Mouse (Mus musculus): ENCODE results near the gene Ehd1. TPM values are rescaled to one million over a fixed set of nuclear protein-coding genes. Genes with fewer than 3 reads are reported as not detected.

Gene Ehd1
- polyA plus RNA-seq, 1 experiment: 142 TPM

DNA sequence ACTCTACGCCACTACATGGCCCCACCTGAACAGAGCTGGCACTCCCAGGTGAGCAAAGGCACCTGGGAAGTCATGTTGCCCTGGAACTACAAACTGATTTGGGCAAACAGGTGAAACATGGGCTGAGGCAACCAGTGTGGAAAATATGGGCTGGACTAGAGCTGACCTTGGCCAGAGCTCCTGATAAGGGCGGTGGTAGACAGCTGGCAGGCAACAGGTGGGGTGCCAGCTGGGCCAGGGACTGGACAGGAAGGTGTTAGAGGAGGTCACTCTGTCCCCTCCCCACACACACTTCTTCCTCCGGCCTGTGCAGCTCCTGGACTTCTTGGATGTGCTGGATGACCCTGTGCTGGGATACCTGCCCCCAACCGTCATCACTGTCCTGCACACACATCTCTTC lies 23.5 kb upstream of the Ehd1 start:
- WGBS: 85% methylated on average over 4 of the region's 4 CpGs
- no peak for DNase-seq (ENCODE audit: low read depth, low spot score)

DNA sequence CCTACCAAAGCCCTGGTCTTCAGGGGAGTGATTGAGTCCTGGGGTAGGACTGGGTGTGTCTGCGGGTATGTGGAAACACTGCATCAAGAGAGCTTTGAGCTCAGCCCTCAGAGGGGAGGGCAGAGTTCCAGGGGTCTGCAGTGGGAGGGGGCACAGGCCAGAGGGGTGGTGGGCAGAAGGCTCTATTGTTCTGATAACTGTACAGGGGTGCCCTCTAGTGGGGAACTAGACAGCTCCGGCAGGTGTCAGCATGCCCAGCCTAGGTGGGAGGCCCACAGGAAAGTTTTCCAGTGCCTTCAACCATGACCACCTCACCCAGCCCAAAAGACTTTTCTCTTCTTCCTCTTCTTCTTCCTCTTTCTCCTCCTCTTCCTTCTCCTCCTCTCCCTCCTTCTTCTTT lies 16.1 kb upstream of the Ehd1 start:
- no peak for DNase-seq (ENCODE audit: low read depth, low spot score)
- WGBS: 70% methylated on average over 2 of the region's 2 CpGs

DNA sequence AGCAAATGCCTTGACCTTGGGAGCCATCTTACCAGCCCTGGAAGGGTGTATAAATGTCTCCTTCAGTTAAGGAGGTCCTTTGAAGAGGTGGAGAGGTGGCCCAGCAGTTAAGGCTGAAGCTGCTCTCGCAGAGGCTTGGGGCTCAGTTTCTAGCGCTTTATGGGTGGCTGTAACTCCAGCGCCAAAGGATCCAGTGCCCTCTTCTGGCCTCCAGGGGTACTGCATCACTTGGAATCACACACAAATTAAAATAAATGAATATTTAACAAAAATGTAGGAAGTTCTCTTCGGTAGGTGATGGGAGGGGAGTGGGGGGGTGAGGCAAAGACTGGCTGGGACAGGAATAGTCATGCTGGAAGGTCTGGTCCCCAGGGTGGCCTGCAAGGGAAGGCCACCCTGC lies 15.6 kb upstream of the Ehd1 start:
- DNase-seq (ENCODE audit: low read depth, low spot score): no peak
- 83% methylated on average over 4 of the region's 4 CpGs for WGBS

DNA sequence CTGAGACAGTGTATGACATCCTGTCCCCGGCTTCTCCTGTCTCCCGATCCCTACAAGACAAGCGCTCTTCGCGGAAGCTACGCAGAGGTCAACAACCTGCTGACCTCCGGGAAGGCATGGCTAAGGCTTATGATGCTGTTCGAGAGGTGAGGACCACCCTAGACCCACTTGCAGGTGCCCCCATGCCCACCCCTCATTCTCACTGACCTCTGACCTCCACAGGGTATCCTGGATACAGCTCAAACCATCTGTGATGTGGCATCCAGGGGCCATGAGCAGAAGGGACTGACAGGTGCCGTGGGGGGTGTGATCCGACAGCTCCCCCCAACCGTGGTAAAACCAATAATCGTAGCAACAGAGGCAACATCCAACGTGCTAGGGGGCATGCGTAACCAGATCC lies 15.1 kb upstream of the Ehd1 start:
- no peak for DNase-seq (ENCODE audit: low read depth, low spot score)
- WGBS: 93% methylated on average over 14 of the region's 14 CpGs

DNA sequence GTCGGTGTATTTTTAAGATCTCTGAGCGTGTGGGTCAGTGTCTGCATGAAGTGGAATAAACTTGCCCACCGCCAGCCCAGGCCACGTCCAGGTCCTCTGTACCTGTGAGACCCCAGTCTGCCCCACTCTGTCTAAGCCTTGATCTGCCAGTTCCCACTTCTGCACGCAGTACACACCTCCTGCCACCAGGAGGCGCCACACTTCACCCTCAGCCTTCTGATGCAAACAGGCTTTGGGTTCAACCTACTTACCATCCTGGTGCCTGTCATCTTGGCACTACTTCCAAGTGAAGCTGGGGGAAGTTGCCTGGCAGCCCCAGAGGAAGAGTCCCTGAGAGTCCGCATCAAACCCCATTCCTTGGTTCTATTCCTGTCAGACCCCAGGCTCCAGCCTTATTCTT lies 14.3 kb upstream of the Ehd1 start:
- WGBS: 47% methylated on average over 7 of the region's 7 CpGs

DNA sequence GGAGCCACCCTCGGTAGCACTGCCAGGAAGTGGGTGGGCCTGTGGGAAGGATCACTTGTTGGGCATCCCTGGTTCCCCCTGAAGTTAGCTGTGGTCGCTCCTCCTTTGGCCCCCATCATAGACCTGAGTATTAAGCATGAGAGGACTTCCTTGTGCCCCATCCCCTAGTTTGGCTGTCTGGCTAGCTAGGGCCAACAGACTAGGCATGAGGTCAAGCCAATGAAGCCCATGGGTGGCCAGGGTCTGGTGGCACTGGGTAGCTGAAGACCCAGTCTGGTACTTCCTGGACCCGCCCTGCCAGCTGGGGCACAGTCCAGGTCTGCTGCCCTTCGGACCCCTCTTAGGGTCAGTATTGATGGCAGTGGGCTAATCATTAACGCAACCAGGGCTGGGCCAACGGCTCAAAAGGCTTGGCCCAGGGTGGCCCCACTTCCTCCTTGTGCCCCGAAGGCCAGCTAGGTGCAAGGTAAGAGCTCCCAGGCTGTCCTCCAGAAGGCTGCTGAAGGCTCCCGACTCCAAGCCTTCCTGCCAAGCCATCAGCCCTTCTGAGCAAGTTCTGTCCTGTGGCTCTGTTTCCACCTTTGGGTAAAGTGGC lies 13.6 kb upstream of the Ehd1 start:
- DNase-seq (ENCODE audit: low read depth, low spot score): no peak

More for the DNA sequence above, 14.3 kb upstream of the Ehd1 start:
- no peak for DNase-seq (ENCODE audit: low read depth, low spot score)

DNA sequence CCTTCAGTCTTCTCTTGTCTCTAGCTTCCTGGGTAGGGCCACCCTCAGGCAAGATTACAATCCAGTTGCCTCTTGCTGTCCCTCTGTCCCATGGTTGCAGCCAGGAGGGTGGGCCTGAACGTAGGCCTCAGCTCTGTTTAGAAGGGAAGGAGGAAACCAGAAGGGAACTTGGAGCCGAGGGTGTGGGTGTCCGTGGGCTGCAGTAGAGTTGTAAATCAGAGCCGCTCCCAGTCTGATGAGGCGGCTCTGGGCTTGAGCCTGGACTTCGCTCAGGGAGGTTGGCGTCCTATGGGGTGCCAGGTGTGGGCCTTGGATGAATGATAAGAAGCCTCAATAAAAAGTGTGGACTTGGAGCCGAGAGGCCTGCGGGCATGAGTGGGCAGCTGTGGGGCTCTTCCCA lies 12.3 kb upstream of the Ehd1 start:
- 19% methylated on average over 9 of the region's 9 CpGs for WGBS
- no peak for DNase-seq (ENCODE audit: low read depth, low spot score)

More for the DNA sequence above, 13.6 kb upstream of the Ehd1 start:
- WGBS: 28% methylated on average over 8 of the region's 8 CpGs

DNA sequence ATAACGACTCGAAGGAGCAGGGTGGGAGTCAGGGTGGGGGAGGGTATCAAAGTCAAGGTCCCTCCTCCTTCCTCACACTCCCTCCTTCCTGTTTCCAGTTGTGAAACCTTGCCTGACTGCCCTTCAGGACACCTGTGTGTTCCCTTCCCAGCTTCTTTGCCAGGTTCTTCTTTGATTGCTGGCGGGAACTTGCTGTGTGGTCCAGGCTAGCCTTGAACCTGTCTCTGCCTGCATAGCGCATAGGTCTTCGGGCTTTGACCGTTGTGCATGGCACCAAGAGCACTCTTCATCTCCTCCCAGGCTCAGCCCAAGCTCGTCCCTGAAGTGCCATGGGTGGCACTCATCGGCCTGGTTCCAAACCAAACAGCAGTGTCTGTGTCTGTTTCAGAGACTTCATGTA lies 11.6 kb upstream of the Ehd1 start:
- WGBS: 30% methylated on average over 8 of the region's 8 CpGs
- DNase-seq (ENCODE audit: low read depth, low spot score): no peak

DNA sequence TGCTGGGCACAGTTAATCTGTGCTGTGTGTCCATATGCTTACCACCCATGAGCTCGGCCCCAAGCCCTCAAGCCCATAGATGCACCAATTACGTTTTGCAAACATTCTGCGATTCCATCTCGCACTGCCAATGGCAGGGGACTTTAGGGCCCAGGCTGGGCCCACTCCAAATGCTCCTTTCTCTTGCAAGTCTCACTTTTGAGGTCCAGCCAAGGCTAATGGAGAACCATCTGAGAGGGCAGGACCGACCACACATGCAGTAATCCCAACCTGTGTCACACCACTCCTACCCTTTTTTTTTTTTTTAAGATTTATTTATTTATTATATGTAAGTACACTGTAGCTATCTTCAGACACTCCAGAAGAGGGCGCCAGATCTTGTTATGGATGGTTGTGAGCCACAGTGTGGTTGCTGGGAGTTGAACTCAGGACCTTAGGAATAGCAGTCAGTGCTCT lies 10.8 kb upstream of the Ehd1 start:
- 26% methylated on average over 6 of the region's 6 CpGs for WGBS
- DNase-seq (ENCODE audit: low read depth, low spot score): no peak

DNA sequence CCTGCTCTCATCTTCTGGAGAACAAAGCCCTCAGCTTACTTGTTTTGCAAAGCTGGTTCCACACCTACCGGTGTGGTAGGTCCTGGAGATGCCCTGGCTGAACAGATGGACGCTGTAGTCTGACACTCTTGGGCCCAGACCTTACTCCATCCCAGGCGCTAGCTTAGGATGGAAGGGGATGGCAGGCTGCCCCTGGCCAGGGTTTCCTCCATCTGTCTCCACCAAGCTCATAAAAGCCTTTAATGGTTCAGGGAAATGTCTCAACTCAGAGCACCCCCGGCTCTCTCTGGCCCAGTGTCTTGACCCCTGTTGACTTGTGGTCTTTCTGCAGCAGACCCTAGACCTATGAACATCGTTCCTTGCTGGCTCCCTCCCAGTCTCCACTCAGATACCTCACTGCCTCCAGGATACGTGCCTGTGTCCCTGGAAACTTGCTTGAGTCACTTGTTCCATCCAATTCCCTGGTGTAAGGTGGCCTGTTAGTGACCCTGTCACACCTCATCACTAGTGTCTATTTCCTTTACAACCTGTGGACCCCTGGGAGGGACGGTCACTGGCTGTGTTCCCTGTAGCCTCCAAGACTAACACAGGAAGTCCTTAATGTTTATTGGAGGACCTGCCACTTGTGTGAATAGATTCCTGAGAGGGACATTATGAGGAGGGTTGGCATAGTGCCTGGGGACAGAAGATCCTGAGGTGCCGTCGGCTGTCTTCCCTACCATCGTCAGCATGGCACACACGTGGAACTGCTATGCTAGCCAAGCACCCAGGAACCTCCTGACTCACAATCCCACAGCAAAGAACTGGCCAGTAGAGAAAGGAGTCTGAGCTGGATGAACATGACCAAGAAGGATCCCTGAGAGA lies 9.0 kb upstream of the Ehd1 start:
- DNase-seq (ENCODE audit: low read depth, low spot score): no peak
- 11% methylated on average over 11 of the region's 11 CpGs for WGBS

DNA sequence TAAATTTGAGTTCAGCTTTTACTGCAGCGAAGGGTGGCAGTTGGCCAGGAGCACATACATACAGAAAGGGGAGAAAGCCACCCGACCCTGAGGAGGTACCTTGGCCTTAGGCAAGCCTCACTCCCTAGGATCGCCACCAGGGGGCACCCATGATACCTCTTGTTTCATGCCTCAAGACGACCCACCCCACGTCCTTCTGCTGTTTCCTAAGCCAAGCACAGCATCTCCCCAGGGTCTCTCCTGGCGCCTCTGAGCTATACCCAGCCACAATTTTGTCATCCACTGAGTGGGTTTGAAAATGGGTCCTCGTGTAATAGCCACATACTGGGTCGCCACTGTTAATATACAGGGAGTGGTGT lies 8.4 kb upstream of the Ehd1 start:
- WGBS: 3% methylated on average over 8 of the region's 8 CpGs
- no peak for DNase-seq (ENCODE audit: low read depth, low spot score)

DNA sequence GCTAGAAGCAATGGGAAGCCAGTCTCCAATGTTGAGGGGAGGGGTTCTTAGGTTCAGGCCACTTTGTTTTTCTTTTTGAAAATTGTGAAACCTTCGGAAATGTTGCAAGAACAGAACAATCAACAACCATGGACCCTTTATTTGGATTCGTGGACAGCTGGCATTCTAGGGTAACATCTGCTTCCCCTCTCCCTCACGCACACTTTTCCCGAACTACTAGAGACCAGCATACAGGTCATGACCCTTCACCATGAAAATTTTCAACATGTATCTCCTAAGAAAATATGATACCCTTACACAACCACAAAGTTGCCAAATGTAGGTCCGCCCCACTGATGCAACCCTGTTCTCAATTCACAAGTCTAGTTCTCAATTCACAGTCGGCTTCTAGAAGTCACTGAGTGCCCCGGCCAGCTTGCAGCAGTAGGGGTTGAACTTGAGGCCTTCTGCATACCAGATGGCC lies 7.8 kb upstream of the Ehd1 start:
- DNase-seq (ENCODE audit: low read depth, low spot score): no peak
- WGBS: 51% methylated on average over 7 of the region's 7 CpGs

DNA sequence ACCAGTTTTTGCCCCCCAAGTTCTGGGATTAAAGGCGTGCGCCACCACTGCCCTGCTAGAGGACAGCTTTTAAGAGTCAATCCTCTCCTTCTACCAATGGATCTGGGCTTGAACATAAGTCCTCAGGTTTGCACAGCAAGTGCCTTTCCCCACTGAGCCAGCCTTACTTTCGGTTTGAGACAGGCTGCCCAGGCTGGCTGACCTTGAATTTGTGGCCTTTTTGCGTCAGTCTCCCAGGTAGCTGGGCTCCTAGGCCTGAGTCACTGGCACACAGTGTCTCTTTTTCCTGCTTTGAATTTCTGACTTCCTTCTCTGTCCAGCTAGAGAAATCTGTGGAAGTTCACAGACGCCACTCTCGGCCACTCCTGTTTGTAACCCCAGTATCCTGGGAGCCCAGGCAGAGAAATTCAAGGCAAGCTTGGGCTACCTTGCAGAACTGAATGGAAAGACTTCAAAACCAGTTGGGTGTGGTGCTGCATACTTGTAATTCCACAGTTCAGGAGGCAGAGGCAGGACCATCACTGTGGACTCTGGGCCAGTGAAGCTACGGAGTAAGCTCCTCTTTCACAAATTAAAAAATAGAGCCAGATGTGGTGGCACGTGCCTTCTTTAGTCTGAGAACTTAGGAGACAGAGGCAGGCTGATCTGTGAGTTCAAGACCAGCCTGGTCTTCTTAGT lies 6.6 kb upstream of the Ehd1 start:
- no peak for DNase-seq (ENCODE audit: low read depth, low spot score)
- 39% methylated on average over 8 of the region's 8 CpGs for WGBS

DNA sequence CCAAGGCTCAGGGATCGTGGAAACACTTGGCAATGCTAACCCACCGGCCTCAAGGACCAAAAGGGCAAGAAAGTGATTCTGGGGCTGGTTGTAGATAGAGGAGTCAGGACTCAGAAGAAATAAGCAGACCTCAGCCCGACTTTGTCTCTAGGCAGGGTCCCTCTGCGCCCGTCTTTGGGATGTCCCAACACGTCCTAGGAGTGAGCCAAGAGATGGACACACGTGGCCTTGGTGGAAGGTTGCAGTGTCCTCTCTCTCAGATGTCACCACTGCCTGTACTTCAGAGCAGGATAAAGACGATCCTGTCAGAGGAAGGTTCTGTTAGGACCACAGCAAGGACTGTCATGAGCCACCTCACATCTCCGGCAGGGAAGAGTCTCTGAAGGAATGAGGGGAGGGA lies 5.9 kb upstream of the Ehd1 start:
- WGBS: 39% methylated on average over 9 of the region's 9 CpGs
- no peak for DNase-seq (ENCODE audit: low read depth, low spot score)

DNA sequence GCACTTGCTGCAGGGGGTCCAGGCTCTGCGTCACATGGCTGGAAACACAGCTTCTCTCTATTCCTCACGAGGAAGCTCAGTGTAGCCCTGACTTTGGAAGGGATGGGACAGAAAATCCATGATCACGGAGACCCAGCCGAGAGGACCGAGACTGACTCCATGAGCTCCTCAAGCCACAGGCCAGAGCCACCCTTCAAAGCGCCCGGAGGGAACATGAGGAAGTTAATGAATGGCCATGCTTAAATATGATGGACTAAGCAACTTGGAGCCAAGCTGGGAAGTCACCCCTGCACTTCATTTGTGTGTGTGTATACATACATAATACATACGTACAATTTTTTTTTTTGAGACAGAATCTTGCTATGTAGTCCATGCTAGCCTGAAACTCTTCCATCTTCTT lies 5.3 kb upstream of the Ehd1 start:
- WGBS: 36% methylated on average over 8 of the region's 8 CpGs
- DNase-seq (ENCODE audit: low read depth, low spot score): no peak

DNA sequence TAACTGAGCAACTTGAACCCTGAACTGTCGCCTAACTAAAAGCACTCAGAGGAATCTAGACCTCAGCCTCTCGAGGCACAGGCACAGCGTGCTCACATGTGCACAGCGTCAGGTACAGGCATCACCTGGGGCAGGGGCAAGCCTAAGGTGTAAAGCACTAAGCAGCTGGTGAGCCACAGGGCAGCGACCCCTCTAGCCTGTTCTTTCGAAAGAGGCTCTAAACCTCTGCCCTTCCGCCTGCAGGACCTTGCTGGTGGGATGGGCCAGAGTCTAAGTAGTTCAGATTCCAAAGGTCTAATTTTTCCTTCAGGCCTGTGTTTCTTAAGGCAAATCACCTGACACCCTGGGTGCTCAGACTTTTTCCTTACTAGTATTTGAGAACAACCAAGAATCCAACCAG lies 4.5 kb upstream of the Ehd1 start:
- 50% methylated on average over 7 of the region's 7 CpGs for WGBS
- DNase-seq (ENCODE audit: low read depth, low spot score): no peak

DNA sequence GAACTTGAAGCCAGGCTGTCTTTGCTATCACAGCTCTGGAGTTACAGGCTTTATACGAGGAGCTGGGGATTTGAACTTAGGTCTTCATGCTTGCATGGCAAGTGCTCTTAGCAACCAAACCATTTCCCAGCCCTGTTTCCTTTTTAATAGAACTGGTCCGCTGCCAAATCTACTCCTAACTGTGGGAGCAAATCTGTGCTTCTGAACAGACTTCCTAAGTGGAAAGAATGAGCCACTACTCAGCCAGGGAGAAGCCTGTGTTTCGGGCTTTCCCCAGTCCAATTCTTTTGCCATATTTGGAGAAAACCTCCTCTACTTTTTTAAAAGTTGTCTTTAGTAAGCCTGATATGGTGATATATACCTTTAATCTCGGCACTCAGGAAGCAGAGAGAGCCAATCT lies 3.8 kb upstream of the Ehd1 start:
- WGBS: 46% methylated on average over 4 of the region's 4 CpGs

DNA sequence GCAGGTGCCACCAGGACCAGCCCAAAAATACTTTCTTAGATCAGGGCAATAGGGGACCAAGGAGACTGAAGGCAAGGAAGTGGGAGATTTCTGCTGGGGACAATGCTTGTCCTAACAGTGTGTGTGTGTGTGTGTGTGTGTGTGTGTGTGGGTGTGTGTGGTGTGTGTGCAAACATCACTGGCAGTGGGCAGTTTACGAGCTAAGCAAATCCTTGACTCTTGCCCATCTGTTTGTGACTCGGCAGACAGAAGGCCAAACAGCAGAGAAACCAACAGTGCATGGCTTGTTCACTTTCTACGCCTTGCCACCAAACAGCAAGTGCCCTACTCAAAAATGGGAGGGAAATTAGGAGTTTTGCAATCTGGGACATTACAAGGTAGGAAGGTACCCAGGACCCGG lies 2.9 kb upstream of the Ehd1 start:
- 36% methylated on average over 4 of the region's 4 CpGs for WGBS
- no peak for DNase-seq (ENCODE audit: low read depth, low spot score)

More for the DNA sequence above, 3.8 kb upstream of the Ehd1 start:
- DNase-seq (ENCODE audit: low read depth, low spot score): no peak

DNA sequence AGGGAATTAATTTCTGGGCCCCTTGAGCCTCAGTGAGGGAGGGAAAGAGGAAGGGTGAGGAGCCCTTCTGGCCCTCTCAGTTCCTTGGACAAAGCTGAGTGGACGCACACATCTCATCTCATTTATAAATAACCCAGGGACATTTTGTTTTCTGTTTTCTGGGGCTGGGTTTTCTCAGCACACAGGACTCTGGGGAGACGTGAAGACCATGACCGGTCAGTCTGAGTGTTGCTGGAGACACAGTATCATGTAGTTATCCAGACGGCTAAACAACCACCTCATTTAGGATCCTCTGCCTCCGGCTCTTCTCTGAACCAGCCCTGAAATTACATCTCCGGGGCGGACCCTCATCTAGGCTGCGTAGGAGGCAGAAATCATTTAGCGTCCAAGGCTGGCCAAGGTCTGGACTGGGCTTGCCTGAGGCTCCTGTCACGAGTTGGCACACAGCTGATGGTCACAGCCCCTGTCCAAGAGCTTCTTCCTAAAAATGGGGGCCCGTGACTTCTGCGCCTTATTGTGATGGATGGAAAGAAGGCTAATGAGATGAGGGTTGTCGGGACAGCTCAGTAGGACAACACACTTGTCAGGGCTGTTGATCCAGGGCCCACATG lies 2.4 kb upstream of the Ehd1 start:
- 86% methylated on average over 13 of the region's 13 CpGs for WGBS
- DNase-seq (ENCODE audit: low read depth, low spot score): no peak

DNA sequence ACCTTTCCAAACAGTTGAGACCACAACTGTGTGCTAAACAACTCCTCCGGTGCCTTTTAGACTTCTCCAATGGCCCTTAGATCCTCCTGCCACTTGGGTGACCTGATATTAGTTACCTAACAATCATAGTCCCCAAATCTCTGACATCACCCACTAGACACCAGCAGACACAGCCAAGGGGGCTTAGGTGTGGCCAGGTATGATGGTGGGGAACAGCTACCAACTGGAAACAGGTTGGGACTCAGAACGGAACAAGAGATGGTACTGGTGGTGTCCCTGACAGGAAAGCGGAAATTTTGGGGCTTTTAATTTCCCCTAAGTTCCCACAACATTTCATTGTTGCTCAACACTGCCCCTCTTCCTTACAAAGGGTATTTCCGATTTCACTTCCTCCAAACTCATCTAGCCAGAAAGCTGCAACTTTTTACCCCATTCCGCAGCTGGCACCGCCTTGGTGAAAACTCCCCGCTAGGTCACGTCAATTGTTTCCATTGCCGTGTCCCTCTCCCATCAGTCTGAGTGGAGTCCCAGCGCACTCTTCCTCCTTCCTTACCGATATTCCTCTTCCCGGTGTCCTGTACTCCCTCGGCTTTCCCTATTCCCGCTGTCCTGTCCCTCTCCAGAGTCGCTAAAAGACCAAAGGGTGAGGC lies 660 bp upstream of the Ehd1 start:
- DNase-seq (ENCODE audit: low read depth, low spot score): no peak
- 5% methylated on average over 15 of the region's 15 CpGs for WGBS
